Mouse (Mus musculus): ENCODE results near the gene Oxt.

The Oxt gene

DNA sequence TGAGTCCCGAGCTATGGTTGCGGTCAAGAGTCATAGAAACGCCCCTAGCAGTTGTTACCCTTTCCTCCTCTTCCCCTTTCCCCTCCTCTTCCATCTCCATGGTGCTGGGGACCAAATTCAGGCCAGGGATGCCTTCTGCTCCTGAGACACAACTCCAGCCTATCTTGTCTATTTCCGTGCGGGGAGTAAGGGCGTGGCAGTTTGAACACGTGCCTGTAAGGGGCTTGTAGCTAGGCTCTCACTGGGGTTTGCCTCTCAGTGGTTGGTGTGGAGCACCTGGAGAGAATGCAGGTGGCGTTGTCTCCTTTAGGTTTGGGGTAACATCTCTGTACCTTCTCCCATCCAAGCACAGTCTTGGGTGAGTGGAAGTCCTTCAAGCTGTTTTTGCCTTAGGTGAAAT lies 3.8 kb downstream of the Oxt start:
- no peak for DNase-seq

DNA sequence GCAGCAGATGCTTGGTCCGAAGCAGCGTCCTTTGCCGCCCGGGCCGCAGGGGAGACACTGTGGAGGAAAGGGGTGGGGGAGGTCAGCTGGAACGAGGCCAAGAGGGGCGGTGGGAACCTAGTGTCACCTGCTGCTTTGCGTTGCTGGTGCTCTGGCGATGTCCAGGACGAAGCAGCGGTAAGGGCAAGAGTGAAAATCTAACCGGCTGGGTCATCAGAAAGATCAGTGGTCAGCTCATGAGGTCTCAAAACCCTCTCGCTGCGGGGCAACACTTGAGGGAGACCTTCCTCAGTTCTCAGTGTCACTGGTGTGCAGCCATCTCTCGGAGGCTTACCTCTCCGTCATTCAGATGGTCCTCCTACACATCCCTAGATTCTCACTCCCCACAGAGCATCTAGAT lies 5.2 kb downstream of the Oxt start:
- DNase-seq = no peak

DNA sequence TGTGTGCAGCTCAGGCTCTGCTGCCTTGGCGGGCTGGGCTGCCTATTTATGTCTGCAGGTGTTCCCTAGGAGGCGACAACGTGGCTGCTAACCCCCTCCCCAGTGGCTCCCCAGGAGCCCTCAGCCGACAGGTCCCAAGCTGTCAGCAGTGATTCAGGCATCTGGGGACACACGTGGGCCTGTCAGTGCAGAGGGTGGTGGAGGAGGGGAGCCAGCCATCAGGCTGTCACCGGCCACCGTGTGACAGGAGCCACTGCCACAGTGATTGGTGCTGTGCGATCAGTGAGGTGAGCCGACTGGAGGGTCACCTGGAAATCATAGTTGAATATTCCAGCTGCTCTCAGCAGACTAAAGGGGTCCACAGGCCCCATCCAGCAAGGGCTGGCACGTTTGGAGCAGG lies 6.6 kb downstream of the Oxt start, which contains the start of gene Avp:
Gene Avp, minus strand, starts transcription at position 3 of the 400 bp plus-strand sequence.
- no peak for DNase-seq

DNA sequence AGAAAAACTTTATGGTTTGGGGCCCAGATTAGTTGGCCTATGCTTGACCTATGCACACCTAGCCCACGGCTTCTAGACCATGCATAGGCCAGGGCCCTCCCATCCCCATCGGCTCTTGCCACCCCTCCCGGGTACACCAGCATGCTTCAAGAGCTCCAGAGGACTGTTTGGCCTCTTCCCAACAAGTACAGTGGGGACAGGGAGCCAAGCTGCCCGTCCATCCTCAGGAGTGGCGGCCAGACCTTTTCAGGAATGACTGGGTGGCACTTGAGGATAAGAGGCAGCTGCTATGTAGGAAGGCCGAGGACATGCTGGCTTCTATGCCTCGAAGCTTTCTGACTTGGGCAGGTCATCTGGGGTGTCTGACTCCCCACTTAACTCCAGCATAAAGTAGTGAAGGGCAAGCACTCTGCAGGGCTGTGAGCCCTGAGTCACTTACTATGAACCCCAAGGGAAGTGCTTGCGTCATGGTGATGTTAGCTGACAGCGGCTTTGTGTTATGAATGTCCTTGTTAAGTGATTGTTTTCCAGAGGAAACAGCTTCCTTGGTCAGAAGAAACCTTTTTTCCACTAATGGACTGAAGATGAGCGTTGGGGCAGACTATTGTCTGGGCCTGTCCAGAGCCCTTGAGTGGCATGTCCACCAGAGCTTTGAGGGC lies 8.1 kb downstream of the Oxt start:
- no peak for DNase-seq

DNA sequence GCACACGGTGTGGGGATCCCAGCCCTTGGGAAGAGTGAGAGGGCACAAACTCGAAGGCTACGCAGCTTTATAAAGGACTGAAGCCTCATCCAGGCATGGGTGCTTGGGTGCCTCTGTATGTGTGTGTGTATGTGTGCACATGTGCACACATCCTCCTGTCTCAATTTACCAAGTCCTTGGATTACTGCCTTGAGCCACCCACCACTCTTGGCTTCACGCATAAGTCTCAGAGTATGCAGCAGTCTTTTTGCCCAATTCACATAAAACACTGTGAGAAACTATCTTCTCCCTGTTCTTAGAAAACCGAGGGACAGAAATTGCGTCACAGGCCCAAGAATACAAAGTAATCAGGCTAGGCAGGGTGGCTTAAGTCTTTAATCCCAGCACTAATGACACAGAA lies 10.0 kb downstream of the Oxt start:
- no peak for DNase-seq

DNA sequence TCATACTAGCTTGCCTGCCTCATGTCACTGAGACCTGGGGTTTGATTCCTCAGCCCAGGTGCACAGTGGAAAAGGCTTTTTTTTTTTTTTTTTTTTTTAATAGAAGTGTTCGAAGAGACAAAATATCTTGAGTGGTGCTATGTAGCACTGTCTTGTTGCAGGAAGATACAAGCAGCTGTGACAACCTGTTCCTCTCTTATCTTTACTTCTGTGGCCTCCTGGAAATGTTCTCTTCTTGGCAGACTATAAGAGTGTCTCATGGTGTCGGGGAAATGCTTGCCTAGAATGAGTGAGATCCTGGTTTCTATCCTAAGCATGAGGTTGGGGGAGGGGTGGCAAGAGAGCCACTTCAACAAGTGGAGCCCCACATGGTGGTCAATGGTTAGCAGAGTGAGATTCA lies 12.4 kb downstream of the Oxt start:
- DNase-seq = no peak

DNA sequence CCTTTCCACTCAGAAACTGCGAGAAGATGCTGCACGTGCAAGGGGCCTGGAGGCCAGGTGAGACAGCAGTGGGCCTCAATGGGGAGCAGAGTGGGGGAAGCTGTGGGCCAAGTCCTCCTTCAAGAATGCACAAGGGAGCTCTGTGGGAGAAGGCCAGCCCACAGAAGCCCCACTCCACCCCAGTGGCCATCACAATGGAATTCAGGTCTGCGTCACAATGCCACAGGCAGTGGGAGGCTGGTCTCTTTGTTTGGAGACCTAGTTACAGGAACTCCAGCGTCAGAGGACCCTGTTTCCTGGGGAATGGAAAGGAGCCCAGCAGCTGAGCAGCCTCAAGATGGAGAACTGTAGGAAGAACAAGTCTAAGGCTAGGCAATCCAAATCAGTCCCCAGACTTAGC lies 13.2 kb downstream of the Oxt start:
- no peak for DNase-seq

DNA sequence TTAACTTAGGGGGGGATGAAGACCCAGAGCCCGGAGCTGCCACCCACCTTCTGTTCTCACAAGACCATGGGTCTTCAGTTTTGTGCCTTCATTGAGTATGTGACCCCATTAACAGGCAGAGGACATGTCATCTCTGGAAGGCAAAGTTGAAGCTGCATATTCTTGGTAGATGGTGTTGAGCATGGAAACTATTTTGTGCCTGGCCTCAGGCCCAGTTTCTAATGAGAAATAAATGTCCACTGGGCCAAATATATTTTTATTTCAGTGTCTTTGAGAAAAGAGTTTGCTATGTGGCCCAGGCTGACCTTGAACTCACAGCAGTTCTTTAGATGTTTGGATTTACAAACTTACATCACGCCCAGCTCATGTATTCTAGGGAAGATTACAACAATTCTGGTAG lies 13.8 kb downstream of the Oxt start:
- DNase-seq = no peak

DNA sequence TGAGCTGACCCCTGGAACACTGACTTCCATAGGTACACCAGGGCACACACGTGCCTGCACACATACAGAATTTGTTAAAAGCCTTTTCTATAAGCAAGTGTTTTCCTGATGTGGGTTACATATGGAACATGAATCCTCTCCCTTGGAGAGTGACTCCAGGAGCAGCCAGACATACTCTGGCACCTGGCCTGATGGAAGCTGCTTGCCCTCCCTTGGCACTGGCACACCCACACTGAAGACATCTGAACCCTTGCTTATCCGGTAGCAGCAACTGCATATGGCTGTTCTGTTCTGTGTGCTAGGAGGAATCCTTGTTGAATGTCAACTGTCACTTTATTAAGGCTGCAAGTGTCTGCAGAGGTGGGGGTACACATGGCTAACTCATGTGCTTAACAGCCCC lies 15.0 kb downstream of the Oxt start:
- no peak for DNase-seq

DNA sequence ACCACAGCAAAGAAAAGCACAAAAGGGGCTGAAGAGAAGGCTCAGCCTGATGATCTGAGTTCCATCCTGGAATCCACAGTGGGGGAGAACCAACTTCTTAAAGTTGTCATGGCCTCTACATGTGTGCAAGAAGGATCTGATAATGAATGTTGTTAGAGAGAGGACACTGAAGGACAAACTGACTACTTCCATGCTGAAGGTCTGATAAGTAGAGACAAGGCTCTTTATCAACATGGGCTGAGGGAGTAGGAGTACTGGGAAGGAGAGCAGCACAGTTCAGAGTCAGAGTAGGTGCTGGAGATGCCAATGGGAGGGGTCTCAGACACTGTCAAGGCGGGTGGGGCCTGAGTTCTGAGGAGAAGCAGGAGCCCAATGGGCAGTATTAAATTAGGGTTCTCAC lies 19.6 kb downstream of the Oxt start:
- DNase-seq = no peak

DNA sequence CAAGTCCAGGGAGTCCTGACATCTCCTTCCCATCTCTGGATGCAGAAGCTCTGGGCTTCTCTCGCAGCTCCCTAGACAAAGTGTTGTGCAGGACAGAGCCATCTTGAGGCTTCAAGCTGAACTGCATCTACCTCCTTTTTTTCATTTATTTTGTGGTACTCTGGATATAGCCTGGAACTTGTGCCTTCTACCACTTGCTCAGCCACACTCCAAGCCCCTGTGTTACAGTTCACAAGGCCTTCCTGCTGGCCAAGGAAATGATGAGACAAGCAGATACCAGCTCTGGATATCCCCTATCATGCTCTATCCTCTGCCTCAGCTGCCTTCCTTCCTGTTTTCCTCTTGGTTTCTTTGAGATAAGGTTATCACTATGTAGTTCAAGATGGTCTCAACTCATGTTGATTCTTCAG lies 21.6 kb downstream of the Oxt start:
- peak; percentile 54 for DNase-seq

DNA sequence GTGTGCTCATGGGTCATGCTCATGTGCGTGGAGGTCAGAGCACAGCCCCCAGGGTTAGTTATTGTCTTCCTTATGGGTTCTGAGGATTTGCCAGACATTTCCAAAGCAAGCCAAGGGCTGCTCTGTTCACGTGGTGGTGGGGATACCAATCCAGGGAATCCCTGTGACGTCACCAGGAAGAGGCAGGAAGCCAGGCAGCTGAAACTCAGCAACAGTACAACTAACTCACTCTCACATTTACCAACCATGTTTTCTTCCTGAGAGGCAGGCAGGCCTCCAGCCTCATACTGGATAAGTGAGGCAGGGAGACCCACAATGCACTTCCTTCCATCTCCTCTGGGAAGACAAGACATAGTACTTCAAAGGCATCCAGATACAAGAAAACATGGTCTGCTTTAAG lies 22.4 kb downstream of the Oxt start:
- DNase-seq = no peak

DNA sequence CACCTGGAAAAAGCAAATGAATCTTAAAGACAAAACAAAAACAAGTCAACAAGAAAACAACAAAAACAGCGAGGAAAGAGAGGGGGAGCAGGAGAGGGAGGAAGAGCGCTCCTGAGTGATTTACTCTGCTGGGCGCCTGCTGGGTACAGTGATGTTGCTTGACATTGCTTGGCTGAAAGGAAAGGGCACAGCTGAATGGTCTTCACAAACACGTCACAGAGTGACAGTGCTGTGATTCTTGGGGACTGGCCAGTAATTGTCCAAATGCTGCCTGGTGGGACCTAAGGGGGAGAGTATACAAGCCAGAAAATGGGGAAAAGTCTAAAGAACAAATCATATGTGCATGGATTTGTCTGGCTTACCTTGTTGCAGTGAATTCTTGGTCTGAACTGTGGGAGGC lies 26.2 kb downstream of the Oxt start:
- DNase-seq = no peak

DNA sequence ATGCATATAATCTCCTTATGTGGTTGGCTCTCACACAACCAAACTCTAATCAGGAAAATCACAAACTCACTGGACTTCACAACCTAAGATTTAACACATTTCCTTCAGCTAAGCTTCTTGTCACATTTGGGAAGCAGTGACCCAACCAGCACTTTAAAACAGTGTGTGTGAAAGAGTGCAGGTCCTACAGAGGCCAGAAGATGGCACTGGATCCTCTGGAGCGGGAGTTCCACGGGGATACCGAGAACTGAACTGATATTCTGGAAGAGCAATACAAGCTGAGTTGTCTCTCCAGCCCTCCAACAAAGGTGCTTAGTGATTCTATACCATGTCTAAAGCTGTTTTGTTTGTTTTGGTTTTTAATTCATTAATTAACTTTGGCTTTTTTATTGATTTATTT lies 37.1 kb downstream of the Oxt start:
- DNase-seq = peak; percentile 51

DNA sequence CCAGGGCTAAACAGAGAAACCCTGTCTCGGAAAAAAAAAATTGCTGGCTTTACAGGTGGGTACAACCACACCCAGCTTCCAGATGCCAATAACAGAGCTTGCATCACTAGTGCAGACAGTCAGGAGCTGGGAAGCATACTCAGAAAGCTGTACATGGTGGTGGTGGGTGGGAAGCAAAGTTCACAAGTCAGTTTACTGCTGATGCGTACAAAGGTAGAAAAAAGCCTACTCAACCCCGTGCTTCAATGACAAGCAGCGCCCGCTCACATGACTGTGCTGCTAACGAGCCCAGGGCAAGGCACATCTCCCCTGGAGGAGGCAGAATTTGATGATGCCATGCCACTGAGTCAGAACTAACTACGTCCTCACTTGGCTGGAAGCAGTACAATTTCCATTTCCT lies 43.0 kb downstream of the Oxt start:
- no peak for DNase-seq

All from kidney, postnatal 10 days (tissue).